Mouse (Mus musculus) gastrocnemius, postnatal 14 days (tissue): ENCODE data around the gene Nos2. TPM values are rescaled to one million over a fixed set of nuclear protein-coding genes. Genes with fewer than 3 reads are reported as not detected.
A peak's percentile ranks its signal among the peaks of the same experiment; 100 is the strongest.
"Not testable (repeated sequence)": the region's sequence is repeated elsewhere in the genome, so short reads cannot be mapped to it uniquely, and the experiment has no call there.

Source experiments
- DNase-seq: peaks from one replicate; pipeline ENCODE4 v3.0.0; 2021; ENCODE audit warnings: mixed read lengths
- intact Hi-C: fragments of 180-260 bp; cut with DNase I; formaldehyde crosslinking; loops from one replicate; pipeline ENCODE4 v1.15.1; 2025; ENCODE audit warnings: low total_unique reads
- total RNA-seq, 2 experiments: library from RNA; stranded (reverse); gene quantifications; 2 replicates each; pipeline ENCODE4 v1.2.3; 2021

Gene Nos2
- total RNA-seq, 2 experiments from 2014 or later, result 3.6 to 4.7 TPM

DNA sequence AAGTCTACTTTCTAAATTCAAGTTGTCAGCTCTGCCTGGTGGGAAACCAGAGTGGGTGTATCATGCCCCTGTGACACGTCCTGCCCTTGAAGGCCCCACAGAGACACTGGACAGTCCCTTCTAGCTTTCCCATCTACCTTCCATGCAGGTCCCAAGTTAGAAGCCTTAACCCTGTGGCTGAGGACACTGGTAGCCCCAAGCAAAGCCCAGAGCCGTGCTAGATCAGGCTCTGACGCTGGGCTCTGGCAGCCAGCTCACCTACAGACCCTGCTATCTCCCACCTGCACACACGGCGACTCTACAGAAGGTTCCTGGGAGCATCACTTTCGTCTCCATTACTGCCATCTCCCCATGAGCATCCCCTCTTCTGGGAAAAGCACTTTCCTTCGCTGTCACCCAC is 63.0 kb downstream of the Nos2 start:
- no peak for DNase-seq
- intact Hi-C loops, result no loop called here

DNA sequence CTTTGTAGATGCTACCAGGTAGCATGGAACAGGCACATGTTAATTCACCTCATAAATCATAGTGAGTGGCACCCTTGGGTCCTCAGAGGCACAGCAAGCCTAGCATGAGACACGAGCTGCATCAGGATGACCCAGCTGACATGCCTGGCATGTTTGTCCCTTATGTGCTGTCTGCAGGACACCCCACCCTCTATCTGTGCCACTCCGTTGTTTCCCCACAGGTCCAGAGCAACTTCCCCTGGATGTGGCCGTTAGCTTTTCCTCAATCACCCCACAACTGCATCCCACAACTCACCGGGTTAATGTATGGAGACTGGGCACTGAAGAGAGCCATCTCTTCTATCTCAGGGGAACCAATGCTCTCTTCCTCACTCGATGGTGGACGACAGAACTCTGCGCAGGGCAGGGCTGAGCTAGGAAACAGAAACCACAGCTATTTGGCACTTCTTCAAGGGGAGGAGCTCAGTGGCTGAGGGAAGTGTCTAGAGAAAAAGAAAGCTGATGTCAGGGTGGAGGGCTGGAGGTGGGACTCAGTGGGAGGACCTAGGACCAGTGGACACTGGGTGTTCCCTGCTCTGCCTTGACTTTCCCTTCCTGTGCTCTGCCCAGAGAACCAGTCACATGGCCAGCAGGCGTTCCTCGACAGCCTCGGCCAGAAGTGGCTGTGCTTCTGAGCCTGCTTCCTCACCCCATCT is 64.0 kb downstream of the Nos2 start, which contains the start of gene Lgals9:
Lgals9 (minus strand) TSS at position 464 of the 695 bp plus-strand sequence.
- intact Hi-C loops, result no loop called here
- peak; percentile 77 for DNase-seq

DNA sequence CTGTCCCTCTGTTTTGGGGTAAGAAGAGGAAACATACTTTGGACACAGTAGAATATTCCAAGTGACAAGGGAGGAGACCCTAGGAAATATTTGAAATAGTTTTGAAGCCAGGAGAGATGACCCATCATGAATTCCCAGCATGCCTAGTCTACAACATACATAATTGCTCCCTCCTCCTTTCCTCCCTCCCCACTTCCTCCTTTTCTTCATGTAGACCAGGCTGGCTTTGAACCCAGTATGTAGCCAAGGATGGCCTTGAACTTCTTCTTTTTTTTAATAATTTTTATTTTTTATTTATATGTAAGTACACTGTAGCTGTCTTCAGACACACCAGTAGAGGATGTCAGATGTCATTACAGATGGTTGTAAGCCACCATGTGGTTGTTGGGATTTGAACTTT is 64.9 kb downstream of the Nos2 start:
- no peak for DNase-seq
- intact Hi-C loops, result no loop called here

DNA sequence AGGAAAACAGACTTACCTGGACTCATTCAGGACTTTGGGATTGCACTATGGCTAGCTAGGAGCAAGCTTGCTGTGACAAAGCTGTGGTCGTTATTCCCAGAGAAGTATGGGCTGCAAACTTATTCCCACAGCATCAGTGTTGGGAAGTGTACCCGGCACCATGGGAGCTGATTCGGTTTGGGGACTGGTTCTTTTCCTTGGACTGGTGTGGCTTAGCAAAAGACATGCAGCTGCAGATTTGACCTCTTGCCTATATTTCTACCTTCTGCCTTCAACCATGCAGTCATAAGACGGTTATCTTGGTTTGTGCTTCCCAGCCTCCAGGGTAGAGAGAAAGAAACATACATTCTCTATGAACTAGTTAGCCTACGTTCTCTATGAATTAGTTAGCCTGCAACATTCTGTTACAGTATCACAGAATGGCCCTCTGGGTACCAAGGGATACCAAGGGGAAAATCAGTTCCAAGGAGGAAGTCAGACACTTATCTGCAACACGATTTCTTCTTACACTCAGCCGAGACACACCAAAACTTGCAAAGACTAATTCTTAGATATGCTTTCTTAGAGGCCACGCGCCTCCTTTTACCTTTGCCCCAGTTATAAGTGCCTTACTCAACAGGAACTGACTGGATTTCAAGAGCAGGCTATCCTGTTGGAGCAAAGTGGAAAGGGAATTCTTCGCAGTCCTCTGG is 65.9 kb downstream of the Nos2 start:
- DNase-seq, result no peak
- intact Hi-C loops, result no loop called here

DNA sequence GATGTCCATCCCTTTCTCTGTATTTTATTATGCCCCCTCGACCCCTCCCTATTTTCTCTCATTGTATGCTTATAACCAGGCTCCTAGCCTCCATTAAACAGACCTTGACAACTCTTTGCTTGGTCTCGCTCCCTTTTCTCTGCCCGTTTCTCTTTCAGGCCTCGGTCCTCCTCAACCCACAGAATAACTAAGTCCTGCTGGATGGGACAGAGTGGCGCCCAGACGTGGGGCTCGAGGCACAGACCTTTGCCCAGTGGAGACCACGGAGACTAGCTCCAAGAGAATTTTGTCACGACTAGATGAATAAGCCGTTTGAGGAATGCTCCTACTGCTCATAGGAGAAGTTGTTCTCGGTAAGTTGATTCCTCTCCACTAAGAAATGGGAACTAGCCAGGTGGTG is 68.6 kb downstream of the Nos2 start:
- DNase-seq, intact Hi-C loops: not testable (repeated sequence)

DNA sequence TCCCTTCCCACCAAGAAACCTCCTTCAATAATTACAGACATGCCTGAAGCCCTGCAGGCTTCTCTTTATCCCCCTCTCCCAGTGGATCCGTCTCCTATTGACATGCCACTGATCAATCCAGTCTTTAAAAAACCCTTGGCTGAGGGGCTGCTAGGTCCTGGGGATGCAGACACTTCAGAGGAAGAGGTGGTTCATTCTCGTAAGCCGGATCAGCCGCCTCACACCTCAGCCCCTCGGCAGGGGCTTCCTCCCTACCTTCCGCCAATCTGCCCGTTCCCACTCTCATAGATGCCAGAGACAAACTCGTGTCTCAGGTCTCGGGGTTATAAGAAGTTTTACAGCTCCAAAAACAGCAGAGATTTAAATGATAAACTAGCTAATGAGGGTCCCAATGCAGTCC is 69.5 kb downstream of the Nos2 start:
- DNase-seq, result no peak

DNA sequence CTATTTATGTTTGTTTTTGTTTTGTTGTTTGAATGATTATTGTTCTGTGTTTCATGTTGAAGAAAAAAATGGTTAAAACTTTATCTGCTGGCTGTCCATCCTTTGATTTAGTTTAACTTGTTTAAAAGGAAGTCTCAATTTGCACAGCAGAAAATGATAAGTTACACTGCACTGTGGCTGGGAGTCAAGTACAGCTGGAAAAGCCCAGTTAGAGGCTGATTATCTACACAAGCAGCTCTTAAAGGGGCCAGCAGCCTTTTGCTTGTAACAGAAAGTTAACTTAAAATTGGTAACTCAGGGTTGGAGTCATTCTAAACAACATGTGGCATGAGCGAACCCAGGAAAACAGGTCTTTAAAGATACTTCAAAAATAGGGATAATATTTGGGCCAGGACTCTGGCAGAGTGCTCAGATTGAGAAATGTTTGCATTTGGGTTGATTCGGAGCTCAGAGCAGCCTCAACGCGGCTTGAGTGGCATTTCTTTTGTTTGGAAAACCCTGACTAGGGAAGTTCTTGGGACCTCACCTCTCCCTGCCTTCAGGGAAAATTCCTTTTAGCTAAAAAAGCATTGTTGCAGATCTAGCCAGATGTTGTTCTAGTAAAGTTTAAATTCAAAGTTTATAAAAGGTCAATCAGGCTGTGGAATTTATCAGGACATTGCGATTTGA is 70.4 kb downstream of the Nos2 start:
- intact Hi-C loops, DNase-seq: not testable (repeated sequence)

More for the DNA sequence above, 69.5 kb downstream of the Nos2 start:
- intact Hi-C loops, result no loop called here

DNA sequence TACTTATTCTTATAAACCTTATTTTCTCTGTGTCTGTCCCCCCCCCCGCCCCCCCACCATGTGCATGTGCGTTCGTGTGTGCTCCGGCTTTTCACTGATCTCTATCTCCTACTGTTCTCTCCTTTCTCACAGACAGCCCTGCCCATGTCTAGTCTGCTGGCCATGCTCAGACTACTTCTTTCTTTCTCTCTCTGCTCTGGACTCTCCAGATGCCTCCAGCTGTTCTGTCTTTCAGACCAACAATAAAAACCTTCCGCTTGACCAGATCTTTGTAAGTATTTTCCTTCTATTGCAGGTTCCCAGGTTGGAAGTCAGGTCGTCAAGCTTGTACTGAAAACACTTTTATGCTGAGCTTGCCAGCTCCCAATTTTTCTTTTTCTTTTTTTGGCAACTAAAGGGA is 78.5 kb downstream of the Nos2 start:
- no peak for DNase-seq
- intact Hi-C loops, result no loop called here

DNA sequence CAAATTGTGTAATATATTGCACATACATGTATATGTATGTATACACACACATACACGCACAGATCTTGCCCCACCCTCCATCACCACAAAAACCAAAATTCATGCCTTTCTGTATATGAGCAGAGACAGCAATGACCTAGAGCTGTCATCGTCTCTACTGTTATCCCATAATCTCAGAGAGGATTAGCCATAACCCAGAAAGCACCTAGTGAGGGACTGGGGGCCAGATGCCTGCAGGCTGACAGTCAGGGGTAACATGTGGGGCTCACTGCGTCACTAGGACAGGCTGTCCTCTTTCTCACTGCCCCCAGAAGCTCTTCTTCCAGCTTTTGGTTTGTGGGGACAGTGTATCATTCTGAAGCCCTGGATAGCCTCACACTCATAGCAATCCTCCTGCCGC is 81.3 kb downstream of the Nos2 start:
- DNase-seq, result no peak
- intact Hi-C loops, result no loop called here

DNA sequence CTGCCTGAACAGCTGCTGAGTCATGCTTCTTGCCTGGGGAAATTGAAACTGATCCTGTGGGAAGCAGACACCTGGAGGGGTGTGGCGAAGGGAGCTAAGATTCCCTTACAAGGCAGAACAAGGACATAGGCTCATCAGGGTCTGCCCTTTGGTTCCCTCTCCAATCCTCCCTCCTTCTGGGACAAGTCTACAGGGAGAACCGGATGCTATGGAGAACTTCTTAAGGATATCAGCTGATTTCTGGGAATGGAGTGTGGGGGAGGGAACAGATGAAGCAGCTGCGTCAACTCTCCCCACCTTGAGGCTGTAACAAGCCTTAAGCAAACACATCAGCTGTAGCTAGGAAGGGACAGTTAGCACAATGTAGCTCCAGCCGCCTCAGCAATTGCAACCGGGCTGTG is 82.0 kb downstream of the Nos2 start:
- intact Hi-C loops, result no loop called here
- no peak for DNase-seq

DNA sequence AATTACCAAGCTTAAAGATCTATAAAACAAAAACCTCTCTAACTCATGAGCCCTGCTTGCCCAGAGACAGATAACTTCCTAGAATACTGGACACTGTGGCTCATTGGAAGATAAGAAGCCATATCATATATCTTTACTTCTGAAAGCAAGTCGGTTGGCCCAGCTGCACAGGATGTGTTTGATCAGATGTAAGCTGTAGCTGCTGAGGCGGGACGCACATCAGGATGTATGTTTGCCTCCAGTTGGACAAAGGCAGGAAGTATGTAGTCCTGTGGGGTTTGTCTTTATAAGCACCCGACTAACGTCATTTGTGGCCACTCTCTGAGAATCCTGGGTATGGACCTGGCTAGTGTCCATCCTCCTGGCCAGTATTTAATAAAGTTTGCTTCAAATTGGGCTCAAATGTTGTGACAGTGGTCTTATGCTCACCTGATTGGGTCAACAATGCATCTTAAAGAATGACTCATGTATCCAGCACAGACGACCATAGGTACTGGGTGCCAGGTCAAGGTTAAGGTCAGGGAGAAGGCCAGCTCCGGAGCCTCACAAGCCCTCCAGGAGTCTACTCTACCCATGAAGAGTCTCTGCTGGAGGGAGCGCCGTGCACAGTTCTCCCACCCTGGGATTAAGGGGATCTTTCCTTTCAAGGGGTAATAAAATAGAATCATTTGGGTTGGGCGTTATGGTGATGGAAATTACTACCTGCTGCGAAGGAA is 82.6 kb downstream of the Nos2 start:
- DNase-seq, result no peak
- intact Hi-C loops, result no loop called here

DNA sequence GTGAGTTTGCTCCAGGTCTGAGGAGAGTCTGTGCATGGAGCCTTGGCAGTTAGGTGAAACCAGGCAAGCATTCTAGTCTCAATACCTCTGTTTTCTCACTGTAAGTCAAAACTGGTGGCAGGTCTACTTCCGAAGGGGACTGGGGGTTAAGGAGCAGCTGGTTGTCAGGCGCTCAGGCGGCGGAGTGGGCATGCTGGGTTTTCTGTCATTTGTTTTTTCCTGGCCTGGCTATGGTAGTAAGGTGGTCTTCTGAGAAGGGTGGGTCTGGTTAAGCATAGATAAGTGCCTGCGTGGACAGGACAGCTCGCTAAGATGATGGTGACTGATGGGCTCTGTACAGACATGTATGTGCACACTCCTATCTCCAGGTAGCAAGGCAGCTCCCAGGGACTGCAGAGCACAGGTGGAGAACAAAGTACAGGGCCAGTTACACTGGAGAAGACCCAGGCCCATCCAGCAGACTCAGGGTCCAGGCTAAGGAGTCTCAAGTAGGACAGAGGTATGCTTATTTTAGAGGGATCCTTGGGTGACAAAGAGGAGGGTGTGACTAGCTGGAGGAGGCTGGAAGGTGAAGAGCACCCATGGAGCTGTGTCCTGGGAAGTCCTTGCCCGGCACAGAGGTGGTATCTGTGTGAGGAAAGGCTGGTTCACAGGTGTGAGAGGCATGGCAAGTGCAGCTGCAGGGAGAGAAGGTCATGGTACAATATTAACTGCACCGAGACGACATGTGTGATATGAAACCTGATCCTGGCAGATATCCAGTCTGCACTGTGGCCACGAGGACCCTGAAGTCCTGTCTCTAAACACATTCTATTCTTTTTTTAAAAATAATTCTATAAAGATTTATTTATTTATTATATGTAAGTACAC is 83.4 kb downstream of the Nos2 start:
- intact Hi-C loops, result no loop called here
- no peak for DNase-seq

DNA sequence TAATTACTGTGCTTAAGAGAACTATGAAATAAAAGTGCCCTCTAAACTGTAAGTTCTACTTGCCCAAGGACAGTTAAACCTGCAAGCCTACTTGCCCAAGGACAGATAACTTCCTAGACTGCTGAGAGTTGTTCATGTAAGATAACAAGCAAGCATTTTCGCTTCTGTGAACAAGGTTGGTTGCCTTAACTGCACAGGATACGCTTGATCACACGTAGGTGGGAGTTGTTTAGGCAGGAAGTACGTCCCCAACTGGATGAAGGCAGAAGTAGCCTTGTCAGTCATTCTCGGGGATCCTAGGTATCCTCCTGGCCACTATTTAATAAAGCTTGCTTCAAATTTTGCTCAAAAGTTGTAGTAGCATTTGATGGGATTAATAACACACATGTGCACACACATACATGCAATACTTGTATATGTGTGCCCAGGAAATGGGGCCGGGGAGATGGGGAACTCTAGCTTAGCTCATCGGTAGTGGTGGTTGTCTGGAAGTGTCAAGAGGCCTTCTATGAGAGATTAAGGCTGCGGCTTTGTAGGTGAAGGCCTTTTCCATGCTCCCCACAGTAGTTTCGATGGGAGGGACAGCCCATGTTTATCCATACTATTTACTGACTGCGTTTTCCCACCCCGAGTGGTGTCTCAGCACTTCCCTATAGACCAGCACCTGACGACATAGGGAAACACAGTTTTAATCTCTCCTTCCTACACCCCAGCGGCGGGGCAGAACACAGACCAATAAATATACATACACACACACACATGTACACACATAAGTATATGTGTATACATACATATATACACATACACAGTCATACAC is 85.2 kb downstream of the Nos2 start:
- DNase-seq, result no peak
- intact Hi-C loops, result no loop called here

DNA sequence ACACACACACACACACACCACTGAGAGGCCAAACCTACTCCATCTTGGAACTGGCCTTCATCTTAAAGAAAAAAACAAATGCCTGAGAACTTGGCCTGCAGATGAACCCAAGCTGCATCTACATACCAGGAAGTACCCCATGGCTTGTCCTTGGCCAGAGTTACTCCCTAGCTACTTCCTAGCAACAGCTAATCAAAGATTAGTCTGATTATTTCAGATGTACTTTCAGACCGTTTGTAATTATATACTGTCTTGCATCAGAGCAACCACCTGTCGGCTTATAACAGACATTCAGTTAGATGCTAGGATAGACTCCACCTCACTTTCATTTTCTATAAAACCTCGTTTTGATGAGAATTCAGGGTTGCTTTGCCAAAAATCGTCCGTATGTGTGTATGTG is 85.8 kb downstream of the Nos2 start:
- DNase-seq, result no peak
- intact Hi-C loops, result no loop called here

DNA sequence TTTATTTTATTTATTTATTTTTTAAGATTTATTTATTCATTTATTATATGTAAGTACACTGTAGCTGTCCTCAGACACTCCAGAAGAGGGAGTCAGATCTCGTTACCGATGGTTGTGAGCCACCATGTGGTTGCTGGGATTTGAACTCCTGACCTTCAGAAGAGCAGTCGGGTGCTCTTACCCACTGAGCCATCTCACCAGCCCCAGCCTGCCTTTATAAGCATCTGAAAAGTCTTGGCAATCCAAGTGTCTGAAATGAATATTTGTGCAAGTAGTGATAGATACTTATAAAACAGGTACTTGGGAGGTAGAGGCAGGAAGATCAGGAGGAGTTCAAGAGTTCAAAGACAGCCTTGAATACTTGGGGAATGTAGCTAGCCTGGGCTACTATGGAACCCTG is 86.8 kb downstream of the Nos2 start:
- intact Hi-C loops, result not testable (repeated sequence)

DNA sequence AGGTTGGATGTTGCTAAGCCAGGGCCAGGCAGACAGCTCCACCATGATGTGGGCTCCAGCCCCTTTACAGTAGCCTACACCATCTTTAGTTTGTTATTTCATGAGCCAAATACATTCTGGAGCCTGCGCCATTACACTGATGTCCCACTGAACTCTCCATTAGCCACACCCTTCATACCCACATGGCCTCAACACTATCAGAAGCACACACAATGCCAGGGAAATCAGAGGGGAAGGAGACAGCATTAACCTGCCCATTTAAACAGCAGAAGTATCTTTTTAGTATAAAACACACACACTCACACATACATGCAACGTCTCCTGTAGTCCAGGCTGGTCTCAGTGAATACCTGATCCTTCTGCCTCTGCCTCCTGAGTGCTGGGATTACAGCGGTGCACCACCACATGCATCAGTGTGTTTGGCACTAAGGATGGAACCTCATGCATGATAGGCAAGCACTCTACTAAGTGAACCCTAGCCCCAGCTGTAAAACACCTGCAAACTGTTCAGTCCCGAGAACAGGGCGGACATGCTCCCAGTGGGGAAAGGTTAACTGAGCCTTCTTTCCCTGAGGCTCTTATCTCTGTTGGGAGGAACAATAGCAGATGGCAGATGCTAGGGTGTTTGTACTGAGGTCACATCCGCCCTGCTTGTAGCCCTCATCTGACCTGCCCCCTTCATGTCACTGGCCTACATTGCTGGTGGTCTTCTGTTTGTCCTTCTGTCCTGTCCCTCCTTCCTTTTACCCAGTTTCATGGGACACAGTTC is 87.6 kb downstream of the Nos2 start:
- no peak for DNase-seq
- intact Hi-C loops, result no loop called here

More for the DNA sequence above, 86.8 kb downstream of the Nos2 start:
- DNase-seq, result not testable (repeated sequence)

DNA sequence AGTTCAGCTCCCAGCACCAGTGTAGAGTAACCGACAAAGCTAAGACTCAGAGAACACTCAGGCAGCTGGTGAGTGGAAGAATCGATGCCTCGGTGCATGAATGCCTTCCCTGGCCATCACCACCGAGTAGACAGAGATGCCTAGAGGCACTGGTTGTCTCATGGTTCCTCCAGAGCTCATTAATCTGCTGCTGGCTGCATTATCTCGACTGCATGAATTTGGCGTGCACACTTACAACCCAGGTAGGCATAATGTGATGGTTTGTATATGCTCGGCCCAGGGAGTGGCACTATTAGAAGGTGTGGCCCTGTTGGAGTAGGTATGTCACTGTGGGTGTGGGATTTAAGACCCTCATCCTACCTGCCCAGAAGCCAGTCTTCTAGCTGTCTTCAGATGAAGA is 88.3 kb downstream of the Nos2 start:
- DNase-seq, result no peak
- intact Hi-C loops, result no loop called here
